Mouse (Mus musculus) midbrain, embryonic 10.5 days (tissue): ENCODE measurements around the gene Daxx. TPM values are rescaled to one million over a fixed set of nuclear protein-coding genes. Genes with fewer than 3 reads are reported as not detected.

Experiments used
- DNase-seq: peaks from one replicate; pipeline ENCODE4 v3.0.0-alpha.2; 2017; ENCODE audit warnings: low spot score
- H3K27ac ChIP-seq: fragments of 300-500 bp; sonication (generic); replicated peaks from 2 replicates; pipeline ENCODE4 v1.5.1; 2016; ENCODE audit warnings: mild to moderate bottlenecking
- H3K27me3 ChIP-seq: fragments of 300-500 bp; sonication (generic); 2 replicates; pipeline ENCODE4 v1.6.1; 2016; ENCODE audit warnings: low read depth, mild to moderate bottlenecking; ENCODE audit not compliant: poor library complexity, severe bottlenecking
- H3K36me3 ChIP-seq: fragments of 300-500 bp; sonication (generic); 2 replicates; pipeline ENCODE4 v1.6.1; 2016; ENCODE audit warnings: mild to moderate bottlenecking, moderate library complexity
- H3K4me1 ChIP-seq: fragments of 300-500 bp; sonication (generic); 2 replicates; pipeline ENCODE4 v1.6.1; 2016
- H3K4me3 ChIP-seq: fragments of 300-500 bp; sonication (generic); 2 replicates; pipeline ENCODE4 v1.5.1; 2016; ENCODE audit warnings: mild to moderate bottlenecking, moderate library complexity
- H3K9me3 ChIP-seq: fragments of 300-500 bp; sonication (generic); replicated peaks from 2 replicates; pipeline ENCODE4 v1.6.1; 2016; ENCODE audit warnings: mild to moderate bottlenecking
- WGBS: fragments of 180-500 bp; shearing (Covaris S2); methylation state at CpG from one replicate; pipeline ENCODE4 v1.1.7; 2016; 5-methylcytosine and 5-hydroxymethylcytosine counted together
- polyA plus RNA-seq: library from polyadenylated mRNA; unstranded; fragments of >200 nt; fragmentation: Nextera tagmentation; extraction: Ambion mirVana; gene quantifications from 2 replicates; pipeline ENCODE4 v1.2.1, GENCODE M21; 2016

The Daxx gene
- polyA plus RNA-seq, 1 experiment from 2014 or later = 82.6 TPM

- Histone ChIP-seq H3K9me3 (no peaks in the 10 kb centered on the region), H3K4me1 (peaks cover 39% of the 10 kb centered on the region), H3K36me3 (peaks cover 32% of the 10 kb centered on the region), H3K4me3 (peak overlapping the region; percentile 85), H3K27me3 (peaks cover 7% of the 10 kb centered on the region; the same call in 1 of the 2 replicates), H3K27ac (peak overlapping the region; percentile 91)
- under 1% methylated on average over 44 of the region's 44 CpGs for WGBS
- peak; percentile 54 for DNase-seq
Observed at GRCm38 (mm10) chr17:33908331-33909076, 710 bp upstream of the Daxx start.

DNA sequence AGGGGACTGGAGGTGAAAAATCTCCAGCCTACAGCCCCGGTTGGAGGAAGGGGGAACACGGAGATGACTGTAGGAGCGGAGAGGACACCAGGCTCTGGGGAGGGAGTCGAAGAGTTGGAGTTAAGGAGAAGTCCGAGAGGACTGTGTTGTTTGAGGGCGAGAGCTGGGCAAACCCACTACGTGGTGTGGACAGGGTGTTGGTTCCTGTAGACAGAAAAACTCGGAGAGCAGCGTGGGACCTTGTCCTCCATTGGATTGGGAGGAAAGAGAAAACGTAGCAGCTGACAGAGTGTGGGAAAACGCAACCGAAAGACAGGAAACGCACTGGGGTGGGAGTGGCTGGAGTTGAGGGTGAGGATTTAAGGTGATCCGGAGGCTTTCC, 646 bp downstream of the Daxx start:
- peaks cover 46% of the 10 kb centered on the region for H3K36me3 ChIP-seq
- peak overlapping the region; percentile 85 for H3K4me3 ChIP-seq
- H3K27ac ChIP-seq = peak overlapping the region; percentile 91
- H3K9me3 ChIP-seq = no peaks in the 10 kb centered on the region
- DNase-seq = no peak
- peaks cover 7% of the 10 kb centered on the region; the same call in 1 of the 2 replicates for H3K27me3 ChIP-seq
- H3K4me1 ChIP-seq = peaks cover 47% of the 10 kb centered on the region
- 1% methylated on average over 14 of the region's 14 CpGs for WGBS

DNA sequence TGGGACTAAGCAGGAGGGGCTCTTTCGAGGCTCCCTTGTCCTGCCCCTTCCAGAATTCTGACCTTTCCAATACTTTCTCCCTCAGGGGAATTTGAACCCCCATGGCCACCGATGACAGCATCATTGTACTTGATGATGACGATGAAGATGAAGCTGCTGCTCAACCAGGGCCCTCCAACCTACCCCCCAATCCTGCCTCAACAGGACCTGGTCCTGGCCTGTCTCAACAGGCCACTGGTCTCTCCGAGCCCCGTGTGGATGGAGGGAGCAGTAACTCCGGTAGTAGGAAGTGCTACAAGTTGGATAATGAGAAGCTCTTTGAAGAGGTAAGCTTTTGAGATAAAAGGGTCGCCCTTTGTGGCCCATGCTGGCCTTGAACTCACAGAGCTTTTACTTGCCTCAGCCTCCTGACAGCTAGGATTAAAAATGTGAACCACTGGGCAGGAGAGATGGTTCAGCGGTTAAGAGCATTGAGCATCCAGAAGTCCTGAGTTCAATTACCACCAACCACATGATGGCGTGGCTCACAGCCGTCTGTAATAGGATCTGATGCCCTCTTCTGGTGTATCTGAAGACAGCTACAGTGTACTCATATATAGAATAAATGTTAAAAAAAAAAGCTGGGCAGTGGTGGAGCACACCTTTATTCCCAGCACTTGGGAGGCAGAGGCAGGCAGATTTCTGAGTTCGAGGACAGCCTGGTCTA, 1.3 kb downstream of the Daxx start:
- WGBS = 56% methylated on average over 11 of the region's 11 CpGs
- Histone ChIP-seq H3K9me3 (no peaks in the 10 kb centered on the region), H3K27ac (peak overlapping the region; percentile 91)

DNA sequence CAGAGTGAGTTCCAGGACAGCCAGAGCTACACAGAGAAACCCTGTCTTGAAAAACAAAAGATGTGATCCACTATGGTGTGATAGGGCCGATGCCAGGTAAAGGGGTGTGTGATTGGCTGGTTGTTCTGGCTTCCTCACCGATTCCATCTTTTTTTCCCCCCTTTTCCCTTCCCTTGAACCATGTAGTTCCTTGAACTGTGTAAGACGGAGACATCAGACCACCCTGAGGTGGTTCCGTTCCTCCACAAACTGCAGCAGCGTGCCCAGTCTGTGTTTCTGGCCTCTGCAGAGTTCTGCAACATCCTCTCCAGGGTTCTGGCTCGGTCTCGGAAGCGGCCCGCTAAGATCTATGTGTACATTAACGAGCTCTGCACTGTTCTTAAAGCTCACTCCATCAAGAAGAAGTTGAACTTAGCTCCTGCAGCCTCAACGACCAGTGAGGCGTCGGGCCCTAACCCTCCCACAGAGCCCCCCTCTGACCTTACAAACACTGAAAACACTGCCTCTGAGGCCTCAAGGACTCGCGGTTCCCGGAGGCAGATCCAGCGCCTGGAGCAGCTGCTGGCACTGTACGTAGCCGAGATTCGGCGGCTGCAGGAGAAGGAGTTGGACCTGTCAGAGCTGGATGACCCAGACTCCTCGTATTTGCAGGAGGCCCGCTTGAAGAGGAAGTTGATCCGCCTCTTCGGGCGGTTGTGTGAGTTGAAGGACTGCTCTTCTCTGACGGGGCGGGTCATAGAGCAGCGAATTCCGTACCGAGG, 2.0 kb downstream of the Daxx start:
- Histone ChIP-seq H3K36me3 (peaks cover 50% of the 10 kb centered on the region), H3K27ac (no peak overlapping the region), H3K4me3 (peak overlapping the region; percentile 85; the same call in 1 of the 2 replicates), H3K27me3 (peaks cover 7% of the 10 kb centered on the region; the same call in 1 of the 2 replicates), H3K4me1 (peaks cover 52% of the 10 kb centered on the region), H3K9me3 (no peaks in the 10 kb centered on the region)
- 95% methylated on average over 31 of the region's 31 CpGs for WGBS
- no peak for DNase-seq

More for the DNA sequence above, 1.3 kb downstream of the Daxx start:
- Histone ChIP-seq H3K4me1 (peaks cover 50% of the 10 kb centered on the region), H3K4me3 (peak overlapping the region; percentile 85), H3K27me3 (peaks cover 7% of the 10 kb centered on the region; the same call in 1 of the 2 replicates), H3K36me3 (peaks cover 50% of the 10 kb centered on the region)
- DNase-seq = no peak

DNA sequence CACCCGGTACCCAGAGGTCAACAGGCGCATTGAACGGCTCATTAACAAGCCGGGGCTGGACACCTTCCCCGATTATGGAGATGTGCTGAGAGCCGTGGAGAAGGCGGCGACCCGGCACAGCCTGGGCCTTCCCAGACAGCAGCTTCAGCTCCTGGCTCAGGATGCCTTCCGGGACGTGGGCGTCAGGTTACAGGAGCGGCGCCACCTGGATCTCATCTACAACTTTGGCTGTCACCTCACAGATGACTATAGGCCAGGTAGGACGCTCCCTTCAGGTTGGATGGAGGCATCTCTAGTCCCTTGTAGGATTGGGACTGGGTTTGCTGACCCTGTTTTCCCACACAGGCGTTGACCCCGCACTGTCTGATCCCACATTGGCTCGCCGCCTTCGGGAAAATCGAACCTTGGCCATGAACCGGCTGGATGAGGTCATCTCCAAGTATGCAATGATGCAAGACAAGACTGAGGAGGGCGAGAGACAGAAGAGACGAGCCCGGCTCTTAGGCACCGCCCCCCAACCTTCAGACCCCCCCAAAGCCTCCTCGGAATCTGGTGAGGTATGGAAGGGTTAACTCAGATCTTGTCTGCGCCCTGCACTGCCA, 2.7 kb downstream of the Daxx start:
- peaks cover 58% of the 10 kb centered on the region for H3K4me1 ChIP-seq
- WGBS = 93% methylated on average over 28 of the region's 28 CpGs
- no peaks in the 10 kb centered on the region for H3K9me3 ChIP-seq
- peaks cover 50% of the 10 kb centered on the region for H3K36me3 ChIP-seq
- no peak overlapping the region for H3K27ac ChIP-seq
- DNase-seq = no peak
- H3K27me3 ChIP-seq = peaks cover 3% of the 10 kb centered on the region; the same call in 1 of the 2 replicates
- 0 out of 2 replicates have a peak overlapping the region, but pooled peaks have one; percentile 10 for H3K4me3 ChIP-seq

GRCm38 (mm10) chr17:33913264-33913663, 4.0 kb downstream of the Daxx start:
- H3K4me3 ChIP-seq = 0 out of 2 replicates have a peak overlapping the region, but pooled peaks have one; percentile 21
- no peaks in the 10 kb centered on the region for H3K9me3 ChIP-seq
- 90% methylated on average over 10 of the region's 10 CpGs for WGBS
- H3K36me3 ChIP-seq = peaks cover 64% of the 10 kb centered on the region
- H3K4me1 ChIP-seq = peaks cover 65% of the 10 kb centered on the region
- H3K27me3 ChIP-seq = peaks cover 11% of the 10 kb centered on the region
- H3K27ac ChIP-seq = no peak overlapping the region
- DNase-seq = no peak

- H3K36me3 ChIP-seq = peaks cover 67% of the 10 kb centered on the region
- peaks cover 66% of the 10 kb centered on the region for H3K4me1 ChIP-seq
- H3K9me3 ChIP-seq = no peaks in the 10 kb centered on the region
- 97% methylated on average over 8 of the region's 8 CpGs for WGBS
- H3K27me3 ChIP-seq = peaks cover 17% of the 10 kb centered on the region
- DNase-seq = no peak
- no peak overlapping the region for H3K27ac ChIP-seq
- peak overlapping the region; percentile 21 for H3K4me3 ChIP-seq
Observed at GRCm38 (mm10) chr17:33913905-33914304, 4.7 kb downstream of the Daxx start.

DNA sequence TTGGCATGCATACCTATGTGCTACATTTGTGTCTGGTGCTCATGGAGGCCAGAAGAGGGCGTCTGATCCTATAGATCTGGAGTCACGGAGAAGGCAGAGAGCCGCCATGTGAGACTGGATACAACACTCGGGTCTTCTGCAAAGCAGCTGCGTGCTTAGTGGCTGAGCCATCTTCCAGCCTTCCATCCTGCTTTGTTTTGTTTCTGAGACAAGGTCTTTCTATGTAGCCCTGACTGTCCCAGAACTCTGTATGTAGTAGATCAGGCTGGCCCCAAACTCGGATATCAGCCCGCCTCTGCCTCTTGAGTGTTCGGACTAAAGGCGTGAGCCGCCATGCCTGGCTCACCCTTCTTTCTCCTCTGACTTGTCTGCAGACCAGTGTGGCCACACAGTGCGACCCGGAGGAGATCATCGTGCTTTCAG, 5.8 kb downstream of the Daxx start:
- WGBS = 74% methylated on average over 13 of the region's 13 CpGs
- H3K9me3 ChIP-seq = no peaks in the 10 kb centered on the region

GRCm38 (mm10) chr17:33915671-33916250, 6.5 kb downstream of the Daxx start, which contains the start of the genes Tapbp and Zbtb22:
Gene Tapbp (plus strand): TSS chr17:33915899.
Gene Zbtb22 (plus strand): TSS chr17:33915904.
- H3K36me3 ChIP-seq = peaks cover 62% of the 10 kb centered on the region
- DNase-seq = peak; percentile 98
- WGBS = under 1% methylated on average over 34 of the region's 34 CpGs
- peaks cover 18% of the 10 kb centered on the region for H3K27me3 ChIP-seq
- H3K4me3 ChIP-seq = peak within 1 kb of the TSS; percentile 74
- H3K4me1 ChIP-seq = peaks cover 74% of the 10 kb centered on the region
- peak within 1 kb of the TSS; percentile 97 for H3K27ac ChIP-seq
- H3K9me3 ChIP-seq = no peaks in the 10 kb centered on the region

More for the DNA sequence above, 5.8 kb downstream of the Daxx start:
- Histone ChIP-seq H3K27me3 (peaks cover 18% of the 10 kb centered on the region), H3K36me3 (peaks cover 67% of the 10 kb centered on the region), H3K4me1 (peaks cover 74% of the 10 kb centered on the region), H3K27ac (no peak overlapping the region), H3K4me3 (peak overlapping the region; percentile 74)
- no peak for DNase-seq

DNA sequence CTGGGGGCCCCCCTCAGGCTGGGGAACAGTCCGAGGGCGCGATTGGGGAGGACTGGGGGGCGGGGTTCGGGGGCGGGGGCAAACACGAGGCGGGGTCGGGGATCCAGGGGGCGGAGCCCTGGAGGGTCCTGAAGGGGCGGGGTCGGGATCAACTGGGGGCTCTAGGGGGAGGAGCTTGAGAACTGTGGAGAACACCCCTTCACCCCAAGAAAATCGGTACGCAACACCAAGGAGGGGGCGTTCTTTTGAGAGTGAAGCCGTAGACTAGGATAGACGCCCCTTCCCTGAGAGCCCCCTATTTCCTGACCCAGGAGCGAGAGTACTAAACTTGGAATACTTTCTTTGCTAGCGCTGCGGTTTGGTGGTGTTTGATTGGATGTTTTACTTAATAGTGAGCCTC, 7.1 kb downstream of the Daxx start:
- peak overlapping the region; percentile 97 for H3K27ac ChIP-seq
- peaks cover 76% of the 10 kb centered on the region for H3K4me1 ChIP-seq
- no peak for DNase-seq
- 2% methylated on average over 18 of the region's 20 CpGs for WGBS
- peaks cover 18% of the 10 kb centered on the region for H3K27me3 ChIP-seq
- no peaks in the 10 kb centered on the region for H3K9me3 ChIP-seq
- H3K4me3 ChIP-seq = peak overlapping the region; percentile 74
- peaks cover 57% of the 10 kb centered on the region for H3K36me3 ChIP-seq

DNA sequence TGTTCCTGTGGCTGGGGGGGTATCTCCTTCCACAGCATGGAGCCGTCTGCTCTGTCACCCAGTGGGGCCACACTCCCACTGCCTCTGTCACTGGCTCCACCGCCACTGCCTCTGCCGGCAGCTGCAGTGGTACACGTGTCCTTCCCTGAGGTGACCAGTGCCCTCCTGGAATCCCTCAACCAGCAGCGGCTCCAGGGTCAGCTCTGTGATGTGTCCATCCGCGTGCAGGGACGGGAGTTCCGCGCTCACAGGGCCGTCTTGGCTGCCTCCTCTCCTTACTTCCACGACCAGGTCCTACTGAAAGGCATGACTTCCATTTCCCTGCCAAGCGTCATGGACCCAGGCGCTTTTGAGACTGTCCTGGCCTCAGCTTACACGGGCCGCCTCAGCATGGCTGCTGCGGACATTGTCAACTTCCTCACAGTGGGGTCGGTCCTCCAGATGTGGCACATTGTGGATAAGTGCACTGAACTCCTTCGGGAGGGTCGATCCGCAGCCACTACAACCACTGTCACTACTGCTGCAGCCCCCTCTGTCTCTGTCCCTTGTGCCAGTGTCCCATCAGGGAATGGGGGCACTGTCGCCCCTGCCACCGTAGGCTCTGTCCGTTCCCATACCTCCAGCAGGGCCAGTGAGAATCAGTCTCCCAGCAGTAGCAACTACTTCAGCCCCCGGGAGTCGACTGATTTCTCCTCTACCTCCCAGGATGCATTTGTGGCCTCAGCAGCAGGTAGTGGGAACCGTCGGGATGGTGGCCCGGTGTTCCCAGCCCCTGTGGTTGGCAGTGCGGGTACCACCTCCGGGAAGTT, 7.8 kb downstream of the Daxx start:
- 75% methylated on average over 31 of the region's 31 CpGs for WGBS
- DNase-seq = no peak
- H3K27ac ChIP-seq = 0 out of 2 replicates have a peak overlapping the region, but pooled peaks have one; percentile 97
- peaks cover 70% of the 10 kb centered on the region for H3K4me1 ChIP-seq
- H3K36me3 ChIP-seq = peaks cover 50% of the 10 kb centered on the region
- peaks cover 18% of the 10 kb centered on the region for H3K27me3 ChIP-seq
- no peaks in the 10 kb centered on the region for H3K9me3 ChIP-seq
- peak overlapping the region; percentile 74 for H3K4me3 ChIP-seq
